Mouse (Mus musculus) spleen, adult 2 months (tissue): ENCODE results near the gene Ears2. TPM values are rescaled to one million over a fixed set of nuclear protein-coding genes. Genes with fewer than 3 reads are reported as not detected.

Experiments
- DNase-seq, 2 experiments: peaks; one replicate each; pipeline versions ENCODE4 v3.0.0 to v3.0.0-alpha.2; 2012 to 2021; ENCODE audit warnings: low spot score in 2 of 2, low read depth in 1 of 2
- H3K27ac ChIP-seq: fragments of 200-500 bp; 2 replicates; pipeline ENCODE4 v1.5.1; 2012; ENCODE audit warnings: low read length, inconsistent platforms; ENCODE audit not compliant: insufficient read depth
- H3K27me3 ChIP-seq: fragments of 200-500 bp; 2 replicates; pipeline ENCODE4 v1.6.1; 2012; ENCODE audit warnings: mild to moderate bottlenecking, moderate library complexity, low read length, inconsistent platforms; ENCODE audit not compliant: control insufficient read depth, insufficient read depth
- H3K36me3 ChIP-seq: fragments of 200-500 bp; 2 replicates; pipeline ENCODE4 v1.6.1; 2012; ENCODE audit warnings: mild to moderate bottlenecking, low read length, inconsistent platforms; ENCODE audit not compliant: control insufficient read depth, insufficient read depth
- H3K4me1 ChIP-seq: fragments of 200-500 bp; 2 replicates; pipeline ENCODE4 v1.6.1; 2011; ENCODE audit warnings: inconsistent platforms; ENCODE audit not compliant: control insufficient read depth, insufficient read depth, insufficient read length
- H3K4me3 ChIP-seq: fragments of 200-500 bp; 2 replicates; pipeline ENCODE4 v1.5.1; 2011; ENCODE audit warnings: mild to moderate bottlenecking, inconsistent platforms; ENCODE audit not compliant: insufficient read depth, insufficient read length; ENCODE audit errors: extremely low read depth
- CTCF ChIP-seq: fragments of 200-500 bp; IDR thresholded peaks from 2 replicates; pipeline ENCODE4 v1.5.1; 2011; ENCODE audit warnings: mild to moderate bottlenecking, inconsistent platforms; ENCODE audit not compliant: insufficient read depth, insufficient read length, insufficient replicate concordance; ENCODE audit errors: extremely low read depth
- POLR2A ChIP-seq: fragments of 200-500 bp; IDR thresholded peaks from 2 replicates; pipeline ENCODE4 v1.6.1; 2011; ENCODE audit warnings: low read depth, low read length, inconsistent platforms
- WGBS: fragments of 180-500 bp; shearing (Covaris S2); methylation state at CpG from one replicate; pipeline ENCODE4 v1.1.7; 2018; 5-methylcytosine and 5-hydroxymethylcytosine counted together
- polyA plus RNA-seq: library from polyadenylated mRNA; depleted of rRNA; stranded (reverse); fragments of >200 nt; gene quantifications from 2 replicates; pipeline ENCODE4 v1.2.3, GENCODE M21; 2012

The Ears2 gene
- polyA plus RNA-seq, 1 experiment = 7.9 TPM

- Histone ChIP-seq H3K27ac (peak overlapping the region; percentile 70; the same call in 1 of the 2 replicates), H3K27me3 (no peaks in the 10 kb centered on the region), H3K4me1 (peaks cover 18% of the 10 kb centered on the region), H3K36me3 (peaks cover 1% of the 10 kb centered on the region; the same call in 1 of the 2 replicates), H3K4me3 (peak overlapping the region; percentile 31; the same call in 1 of the 2 replicates)
- DNase-seq = no peak
- TF ChIP-seq POLR2A (no peak), CTCF (no peak)
- 92% methylated on average over 7 of the region's 7 CpGs for WGBS
Observed at GRCm38 (mm10) chr7:122018978-122019377, 48.1 kb downstream of the Ears2 start.

- Histone ChIP-seq H3K4me3 (peak overlapping the region; percentile 31; the same call in 1 of the 2 replicates), H3K4me1 (peaks cover 18% of the 10 kb centered on the region), H3K27ac (peak overlapping the region; percentile 70), H3K27me3 (no peaks in the 10 kb centered on the region), H3K36me3 (peaks cover 1% of the 10 kb centered on the region; the same call in 1 of the 2 replicates)
- TF ChIP-seq CTCF = no peak
- WGBS = 30% methylated on average over 3 of the region's 3 CpGs
- DNase-seq = peak; percentile 33 to 77
Observed at GRCm38 (mm10) chr7:122018247-122018646, 48.8 kb downstream of the Ears2 start.

GRCm38 (mm10) chr7:122015734-122016133 lies 51.3 kb downstream of the Ears2 start:
- no peaks in the 10 kb centered on the region for H3K27me3 ChIP-seq
- H3K27ac ChIP-seq = no peak overlapping the region
- H3K36me3 ChIP-seq = peaks cover 4% of the 10 kb centered on the region
- 85% methylated on average over 10 of the region's 10 CpGs for WGBS
- peaks cover 18% of the 10 kb centered on the region for H3K4me1 ChIP-seq
- no peak for DNase-seq
- H3K4me3 ChIP-seq = no peak overlapping the region
- TF ChIP-seq POLR2A = no peak
- no peak for TF ChIP-seq CTCF

DNA sequence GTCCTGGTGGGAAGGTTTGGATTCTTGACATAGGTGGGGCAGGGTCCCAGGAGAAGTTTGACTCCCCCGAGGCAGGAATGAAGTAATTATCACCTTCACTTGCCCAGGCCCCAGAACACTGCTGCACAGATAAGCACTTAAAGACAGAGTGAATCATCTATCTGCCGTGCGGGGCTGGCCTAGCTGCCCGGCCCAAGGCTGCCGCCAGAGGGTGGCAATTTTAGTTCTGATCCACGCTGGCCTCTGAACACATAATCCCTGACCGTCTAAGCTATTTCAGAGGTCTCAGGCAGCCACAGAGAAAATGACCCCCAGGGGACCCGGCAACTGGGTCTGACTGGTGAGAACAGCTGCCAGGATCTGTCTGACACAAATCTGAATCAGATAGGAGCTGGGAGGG lies 52.0 kb downstream of the Ears2 start:
- TF ChIP-seq POLR2A = no peak
- no peak for TF ChIP-seq CTCF
- H3K4me1 ChIP-seq = peaks cover 18% of the 10 kb centered on the region

DNA sequence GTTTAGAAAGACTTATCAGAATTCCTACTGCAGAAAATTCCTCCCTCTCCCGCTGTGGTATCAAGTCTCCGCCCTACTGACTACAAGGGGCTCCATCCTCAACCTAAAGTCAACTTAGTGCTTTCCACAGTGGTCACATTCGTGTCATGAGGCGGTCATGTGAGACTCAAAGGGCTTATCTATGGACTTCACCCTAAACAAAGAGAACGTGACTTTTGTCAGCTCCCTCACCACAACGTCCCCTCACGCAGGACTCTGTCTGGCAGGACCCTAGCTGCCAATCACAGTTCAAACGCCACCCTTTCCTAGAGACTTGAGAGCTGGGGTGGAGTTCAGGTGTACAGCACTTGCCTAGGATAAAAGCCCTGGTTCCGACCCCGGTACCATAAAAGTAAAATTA lies 54.1 kb downstream of the Ears2 start:
- Histone ChIP-seq H3K4me3 (no peak overlapping the region), H3K27me3 (no peaks in the 10 kb centered on the region), H3K36me3 (peaks cover 16% of the 10 kb centered on the region), H3K4me1 (peaks cover 10% of the 10 kb centered on the region), H3K27ac (no peak overlapping the region)
- DNase-seq = no peak
- TF ChIP-seq POLR2A (no peak), CTCF (no peak)
- 90% methylated on average over 10 of the region's 10 CpGs for WGBS

More for the DNA sequence above, 52.0 kb downstream of the Ears2 start:
- Histone ChIP-seq H3K36me3 (peaks cover 8% of the 10 kb centered on the region), H3K27me3 (no peaks in the 10 kb centered on the region), H3K27ac (no peak overlapping the region), H3K4me3 (no peak overlapping the region)
- 93% methylated on average over 8 of the region's 8 CpGs for WGBS
- DNase-seq = no peak

- TF ChIP-seq POLR2A (no peak), CTCF (no peak)
- 98% methylated on average over 4 of the region's 4 CpGs for WGBS
- H3K4me1 ChIP-seq = peaks cover 8% of the 10 kb centered on the region
- H3K36me3 ChIP-seq = peaks cover 18% of the 10 kb centered on the region
- DNase-seq = no peak
- H3K27ac ChIP-seq = no peak overlapping the region
- H3K27me3 ChIP-seq = no peaks in the 10 kb centered on the region
- H3K4me3 ChIP-seq = no peak overlapping the region
Observed at GRCm38 (mm10) chr7:122012370-122012769, 54.7 kb downstream of the Ears2 start.

- no peaks in the 10 kb centered on the region for H3K27me3 ChIP-seq
- peaks cover 39% of the 10 kb centered on the region for H3K36me3 ChIP-seq
- no peak for TF ChIP-seq CTCF
- no peak for TF ChIP-seq POLR2A
- no peak overlapping the region for H3K4me3 ChIP-seq
- H3K27ac ChIP-seq = no peak overlapping the region
- no peaks in the 10 kb centered on the region for H3K4me1 ChIP-seq
- WGBS = 82% methylated on average over 8 of the region's 8 CpGs
- DNase-seq = no peak
Observed at GRCm38 (mm10) chr7:122000396-122000795, 66.7 kb downstream of the Ears2 start.
